Mouse (Mus musculus) left cerebral cortex, adult 9 months (tissue): ENCODE data around the gene Wasl.

ENCODE experiments used
- DNase-seq, 2 experiments: peaks; one replicate each; pipeline ENCODE4 v3.0.0; 2022; ENCODE audit warnings: low spot score in 2 of 2

Wasl gene

DNA sequence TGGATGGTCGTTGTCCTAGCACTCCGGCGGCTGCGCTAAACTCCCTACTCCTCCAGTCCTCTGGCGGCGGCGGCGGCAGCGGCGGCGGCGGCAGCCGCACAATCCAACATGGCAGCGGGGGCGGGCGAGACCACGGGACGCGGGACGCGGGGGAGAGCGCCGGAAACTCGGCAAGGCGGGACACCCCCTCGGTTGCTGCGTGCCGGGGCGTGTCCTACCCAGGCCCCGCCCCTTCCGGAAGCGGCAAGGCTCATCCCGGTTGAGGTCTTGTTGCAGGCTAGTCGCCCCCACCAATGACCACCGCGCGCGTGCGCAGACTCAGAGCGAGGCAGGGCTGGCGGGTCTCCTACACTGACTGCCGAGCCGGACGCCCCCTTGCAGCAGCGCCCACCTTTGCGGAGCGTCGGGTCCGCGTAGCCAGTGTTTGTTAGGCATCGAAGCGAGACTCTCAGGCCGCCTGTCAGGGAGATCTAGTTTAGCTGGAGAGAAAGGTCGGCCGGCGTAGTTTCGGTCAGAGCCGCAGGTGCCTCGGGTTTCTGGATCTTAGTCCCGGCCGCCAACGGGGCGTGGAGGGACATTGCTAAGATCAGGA is at the start of gene Wasl:
Wasl (minus strand) TSS at position 143 of the 592 bp plus-strand sequence.
- DNase-seq: peak; percentile 97 to 98

DNA sequence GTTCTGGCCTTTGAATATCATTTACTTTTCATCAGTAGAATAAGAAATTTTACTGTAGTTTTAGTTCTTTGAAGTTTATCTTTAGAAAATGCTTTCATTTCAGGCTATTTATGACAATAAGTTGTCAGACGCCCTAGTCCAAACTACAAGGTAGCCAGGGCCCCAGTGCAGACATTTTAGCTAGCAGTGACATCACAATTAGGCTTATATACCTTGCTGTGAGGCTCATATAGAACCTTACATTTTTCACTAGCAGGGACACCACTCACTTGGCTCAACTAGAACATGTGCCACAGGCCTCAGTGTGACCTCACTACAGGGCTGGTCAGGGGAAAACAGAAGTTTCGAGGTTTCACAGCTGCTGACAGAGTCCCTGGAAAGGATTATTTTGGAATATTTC is 42.7 kb upstream of the Wasl start:
- no peak for DNase-seq

DNA sequence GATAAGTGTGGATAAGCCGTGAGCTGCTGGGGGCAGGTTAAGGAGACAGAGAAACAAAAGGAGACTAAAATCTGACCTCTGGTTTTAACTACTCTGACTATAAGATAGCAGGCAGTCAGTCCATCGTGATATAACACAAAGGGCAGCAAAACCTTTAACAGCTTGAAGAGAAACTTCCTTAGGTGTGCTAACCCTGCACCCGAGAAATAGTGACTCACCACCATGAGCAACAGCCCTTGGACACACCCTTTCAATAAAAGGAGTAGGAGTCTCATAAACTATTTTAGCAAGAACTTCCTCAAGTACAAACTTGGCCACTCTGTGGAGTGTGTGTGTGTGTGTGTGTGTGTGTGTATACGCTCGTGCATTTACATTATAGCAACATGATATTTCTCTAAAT is 42.3 kb upstream of the Wasl start:
- DNase-seq: no peak

DNA sequence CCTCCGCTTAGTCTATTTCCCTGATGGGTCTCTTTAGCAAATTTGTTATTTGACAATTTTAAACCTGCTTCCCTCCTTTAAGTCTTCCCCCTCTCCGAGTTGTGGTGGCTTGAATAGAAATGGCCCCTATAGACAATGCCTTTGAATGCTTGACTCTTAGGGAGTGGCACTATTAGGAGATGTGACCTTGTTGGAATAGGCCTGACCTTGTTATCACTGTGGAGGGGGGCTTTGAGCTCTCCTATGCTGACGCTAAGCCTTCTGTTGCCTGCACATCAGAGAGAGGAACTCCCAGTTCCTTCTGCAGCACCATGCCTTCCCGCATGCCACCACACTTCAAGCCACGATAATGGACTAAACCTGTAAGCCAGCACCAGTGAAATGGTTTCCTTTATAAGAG is 32.4 kb upstream of the Wasl start:
- DNase-seq: no peak

DNA sequence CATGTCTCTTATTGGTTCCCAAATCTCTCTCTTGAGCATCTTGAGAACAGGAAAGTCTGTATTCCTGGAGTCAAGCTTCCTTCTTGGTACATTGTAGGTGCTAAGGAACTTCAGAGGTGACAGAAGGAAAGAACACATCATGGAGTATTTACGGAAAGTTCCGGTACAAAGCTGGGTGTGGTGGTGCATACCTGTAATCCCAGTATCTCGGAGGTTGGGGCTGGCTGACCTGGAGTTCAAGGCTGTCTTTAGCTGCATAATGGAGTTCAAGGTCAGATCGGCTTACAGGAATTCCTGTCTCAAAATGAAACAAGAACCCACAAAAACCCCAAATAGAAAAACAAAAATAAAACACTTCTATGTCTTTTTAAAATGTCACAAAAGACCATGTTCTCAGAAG is 31.3 kb upstream of the Wasl start:
- DNase-seq: no peak

DNA sequence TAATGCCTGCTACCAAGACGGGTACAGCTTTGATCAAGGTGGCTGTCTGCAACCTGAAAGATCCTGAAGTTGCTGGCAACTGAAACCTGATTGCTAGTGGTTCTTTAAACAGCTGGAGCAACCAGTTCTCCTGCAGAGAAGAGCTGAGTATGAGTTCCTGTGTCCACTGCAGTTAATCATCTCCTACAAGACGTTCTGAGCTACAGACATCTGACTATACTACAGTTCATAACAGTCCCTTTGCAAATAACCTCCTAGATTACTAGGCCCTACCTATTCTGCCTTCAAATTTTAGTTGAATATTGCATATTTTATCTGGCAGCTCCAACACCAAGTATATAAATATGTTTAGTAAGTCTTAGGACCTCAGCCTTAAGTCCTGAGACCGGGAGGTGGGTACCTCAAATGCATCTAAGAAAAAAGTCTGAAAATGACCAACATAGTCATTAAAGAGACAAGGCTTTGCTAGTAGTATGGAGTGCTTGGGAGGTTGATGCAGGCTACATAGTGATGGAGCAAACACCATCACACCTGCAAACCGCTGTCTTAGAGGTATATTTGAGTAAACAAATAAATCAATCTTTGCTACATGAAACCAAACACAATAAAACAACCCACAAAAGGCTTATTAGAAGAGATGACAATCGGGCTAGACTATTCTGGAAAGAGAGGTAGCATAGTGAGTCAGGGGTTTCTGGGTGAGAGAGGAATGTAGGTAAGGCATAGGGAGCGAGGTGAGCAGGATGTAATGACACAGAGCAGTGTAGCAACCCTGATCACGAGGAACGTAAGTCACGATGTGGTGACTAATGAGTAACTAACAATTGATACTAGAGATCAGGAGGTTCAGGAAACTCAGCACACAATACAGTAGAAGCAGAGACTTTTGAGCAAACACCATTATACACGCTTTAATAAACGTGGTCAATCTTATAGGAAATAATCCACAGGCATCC is 29.9 kb upstream of the Wasl start:
- no peak for DNase-seq

DNA sequence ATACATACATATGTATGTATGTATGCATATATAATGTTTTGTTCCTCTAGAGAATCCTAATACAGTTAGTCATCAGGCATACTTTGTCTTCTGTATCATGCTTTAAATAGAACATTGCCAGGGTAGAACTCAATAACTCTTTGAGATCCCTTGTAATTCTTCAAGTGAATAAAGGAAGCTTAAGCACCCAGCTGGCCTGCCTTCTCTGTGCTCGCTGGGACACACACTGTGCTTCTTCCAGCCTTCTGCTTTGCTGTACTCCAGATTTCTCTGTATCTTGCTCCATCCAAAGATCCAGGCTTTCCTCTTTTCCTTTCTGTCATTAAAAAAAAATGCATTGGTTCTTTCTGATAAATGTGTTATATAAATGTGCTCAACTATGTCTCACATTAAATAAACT is 23.1 kb upstream of the Wasl start:
- no peak for DNase-seq

DNA sequence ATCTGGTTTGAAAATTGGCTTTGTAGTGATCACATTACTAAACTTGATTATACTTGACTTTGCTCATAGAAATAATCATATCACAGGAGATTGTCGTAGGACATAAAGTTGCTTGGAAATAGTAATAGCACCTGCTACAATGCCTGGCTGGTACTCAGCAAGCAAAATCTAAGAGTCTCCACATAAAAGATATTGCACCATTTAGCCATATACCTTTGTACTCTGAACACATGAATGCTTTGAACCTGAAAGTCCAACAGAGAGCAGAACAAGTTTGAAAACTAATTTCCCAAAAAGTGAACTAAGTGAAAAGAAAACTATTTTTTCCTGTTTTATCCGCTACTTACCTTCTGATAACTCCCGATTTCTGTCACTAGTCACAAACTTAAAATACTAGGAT is 18.3 kb upstream of the Wasl start:
- no peak for DNase-seq

DNA sequence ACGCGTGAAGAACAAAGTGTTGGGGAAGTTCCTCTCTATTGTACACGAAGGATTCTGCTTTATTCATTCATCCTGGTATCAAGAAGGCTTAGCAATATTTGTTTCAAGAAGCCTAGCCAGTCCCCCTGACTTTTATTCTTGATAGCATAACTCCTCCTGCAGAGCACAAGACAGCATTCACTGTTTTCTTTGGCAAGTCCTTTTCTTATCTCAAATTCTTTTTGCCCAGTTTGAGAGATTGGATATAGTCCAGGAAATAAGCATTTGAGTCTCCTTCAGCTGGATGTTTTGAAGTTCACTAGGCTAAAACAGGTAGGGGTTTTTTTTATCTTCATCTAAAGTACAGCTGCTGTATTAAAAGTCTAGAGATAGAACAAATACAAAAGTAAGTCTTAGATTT is 3.0 kb upstream of the Wasl start:
- DNase-seq: no peak

DNA sequence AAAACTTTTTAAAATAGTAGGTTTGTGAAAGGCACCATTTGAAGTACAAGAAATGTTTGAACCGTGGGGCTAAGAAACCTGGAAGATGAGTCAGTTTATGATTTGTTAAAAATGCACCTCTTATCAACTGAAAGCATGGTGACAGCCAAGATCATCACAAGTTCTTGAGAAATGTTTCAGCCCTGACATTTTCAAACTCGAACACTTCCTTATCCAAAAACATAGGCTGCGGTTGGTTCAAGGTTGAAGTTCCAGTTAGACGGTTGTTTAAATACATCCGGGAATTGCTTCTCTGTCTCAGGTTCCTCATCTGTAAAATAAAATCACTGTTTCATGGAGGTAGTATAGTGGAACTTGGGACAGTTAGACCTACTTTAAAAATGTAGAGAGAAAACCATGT is 1.4 kb upstream of the Wasl start:
- DNase-seq: no peak

DNA sequence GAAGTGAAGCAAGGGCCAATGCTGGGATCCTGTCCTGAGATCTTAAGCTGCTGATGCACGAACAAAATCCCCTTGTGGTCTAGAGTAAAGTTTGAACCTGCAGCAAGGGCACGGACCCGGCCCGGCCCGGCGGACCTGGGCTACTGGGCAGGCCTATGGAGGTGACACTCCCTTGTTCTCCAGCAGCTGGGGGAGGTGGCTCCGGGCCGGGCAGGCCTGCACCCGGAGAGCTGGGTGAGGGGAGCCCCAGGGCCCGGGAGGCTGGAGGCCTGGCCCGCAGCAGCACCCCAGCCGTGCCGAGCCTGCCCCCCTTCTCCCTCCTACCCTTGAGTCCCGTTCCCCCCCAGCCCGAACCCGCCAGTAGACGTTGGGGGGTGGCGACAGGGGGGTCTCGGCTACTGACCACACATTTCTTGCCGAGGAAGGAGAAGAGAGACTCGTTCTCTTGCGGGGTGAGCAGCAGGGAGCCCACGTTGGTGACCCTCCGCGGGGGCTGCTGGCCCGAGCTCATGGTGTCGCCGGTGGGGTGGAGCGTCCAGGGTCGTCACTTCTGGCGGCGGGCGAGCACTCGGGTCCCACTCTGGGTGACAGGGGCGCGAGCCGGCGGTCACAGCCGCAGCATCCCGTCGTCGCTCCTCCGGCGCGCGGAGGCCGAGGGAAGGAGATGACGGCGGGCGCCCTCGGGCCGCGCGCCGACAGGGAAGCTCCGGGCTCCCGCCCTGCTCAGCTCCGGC is 509 bp downstream of the Wasl start:
- DNase-seq: peak in 1 of 2 experiments; percentile 31

DNA sequence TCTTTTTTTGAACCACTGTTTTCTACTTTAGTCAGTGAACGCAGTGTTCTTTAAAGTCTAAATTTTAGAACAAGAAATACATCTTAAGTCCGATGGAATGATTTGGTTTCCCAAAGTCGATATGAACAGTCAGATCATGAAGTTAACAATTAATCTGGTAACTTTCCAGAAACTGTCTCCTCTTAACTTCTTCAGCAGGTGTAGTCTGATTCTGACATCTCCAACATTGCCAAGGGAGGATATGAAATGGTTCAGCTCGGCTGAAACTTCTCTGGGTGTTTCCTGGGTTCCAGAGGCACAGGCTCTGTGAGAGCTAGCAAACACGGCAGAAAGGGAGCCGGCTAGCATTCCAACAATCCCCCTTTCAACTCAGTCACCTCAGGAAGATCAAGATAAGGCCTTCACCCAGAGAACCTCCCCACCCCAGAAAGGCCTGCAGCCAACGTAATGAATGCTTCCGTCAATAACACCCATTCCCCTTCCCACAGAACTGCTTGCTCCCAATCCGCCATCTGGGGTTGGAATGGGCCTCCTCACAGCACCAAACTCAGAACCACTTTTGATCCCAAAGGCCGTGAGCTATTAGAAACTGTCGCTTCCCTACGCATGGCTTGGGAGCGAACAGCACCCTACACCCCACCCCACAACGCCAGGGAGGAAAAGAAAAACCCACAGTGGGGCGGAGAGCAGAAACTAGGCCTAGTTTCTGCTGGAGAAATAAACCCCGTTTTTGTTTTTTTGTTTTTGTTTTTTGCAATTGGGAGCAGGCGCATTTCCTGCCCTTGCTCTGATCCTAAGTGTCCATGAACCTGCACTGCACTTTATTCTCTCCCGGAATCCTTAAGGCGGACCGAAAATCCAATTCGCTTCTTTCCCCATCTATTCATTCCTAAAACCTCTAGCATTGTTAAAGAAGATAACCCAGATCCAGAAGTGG is 1.3 kb downstream of the Wasl start:
- no peak for DNase-seq

DNA sequence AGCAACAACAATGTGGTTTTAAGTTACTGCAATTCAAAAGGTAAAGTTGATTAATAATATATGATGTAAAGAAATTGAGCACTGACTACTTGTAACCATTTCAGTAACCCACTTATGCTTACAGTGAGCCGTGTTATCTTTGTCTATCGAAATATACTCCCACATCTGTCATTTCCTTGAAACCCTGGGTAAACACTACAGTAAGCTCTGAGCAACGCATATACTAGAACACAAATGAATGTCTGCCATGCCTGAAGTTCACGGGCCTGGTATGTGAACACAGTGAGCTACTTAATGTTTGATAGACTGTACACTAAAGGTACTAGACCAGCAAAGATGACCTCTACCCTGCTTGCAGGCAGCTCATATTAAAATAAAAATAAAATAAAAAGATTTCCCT is 2.3 kb downstream of the Wasl start:
- DNase-seq: no peak

DNA sequence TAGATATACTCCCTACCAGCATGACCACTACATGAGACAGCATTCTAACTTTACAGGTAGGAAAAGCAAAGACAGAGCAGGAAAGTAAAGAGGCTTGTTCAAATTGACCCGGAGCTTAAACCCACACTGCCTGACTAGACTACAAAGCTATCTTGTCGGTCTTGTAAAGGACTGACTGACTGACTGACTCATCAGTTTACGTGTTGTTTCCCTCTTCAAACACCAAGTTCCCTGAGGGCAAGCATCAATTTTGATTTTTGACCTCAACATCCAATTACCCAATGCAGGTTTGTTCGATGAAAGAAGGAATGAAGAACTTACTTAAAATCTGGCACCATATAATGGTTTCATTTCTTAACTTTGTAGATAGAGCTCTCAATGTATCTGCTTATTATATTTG is 2.9 kb downstream of the Wasl start:
- no peak for DNase-seq

DNA sequence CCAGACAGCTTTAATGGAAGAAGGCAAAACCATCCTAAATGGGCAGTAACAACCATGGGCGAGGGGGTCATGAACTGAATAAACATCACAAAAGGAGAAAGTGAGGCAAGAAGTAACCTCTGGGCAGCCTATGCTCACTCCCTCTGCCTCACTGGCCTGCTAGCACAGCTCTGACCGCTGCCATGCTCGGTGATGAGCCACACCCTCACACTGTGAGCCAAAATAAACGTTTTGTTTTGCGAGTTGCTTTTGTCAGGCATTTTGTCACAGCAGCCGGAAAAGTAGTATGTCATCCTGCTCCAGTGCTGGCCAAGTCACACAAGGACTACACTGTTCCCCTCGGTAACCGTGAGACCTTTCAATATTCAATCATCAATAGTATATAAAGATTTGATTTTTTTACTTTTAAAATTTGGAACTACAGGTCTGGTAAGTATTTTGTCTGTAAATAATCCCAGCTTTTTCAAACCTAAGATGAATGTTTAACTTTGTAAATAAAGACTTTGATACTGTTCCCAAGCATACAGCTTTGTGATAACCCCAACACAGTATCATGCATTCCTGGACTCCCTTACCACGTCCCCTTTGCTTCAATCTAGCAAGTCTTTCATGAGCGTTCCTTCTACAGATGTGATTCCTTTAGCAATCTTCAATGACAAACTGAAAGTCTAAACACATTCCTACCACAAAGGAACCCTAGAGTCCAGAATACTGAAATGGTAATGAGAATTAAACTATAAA is 7.0 kb downstream of the Wasl start:
- DNase-seq: no peak

DNA sequence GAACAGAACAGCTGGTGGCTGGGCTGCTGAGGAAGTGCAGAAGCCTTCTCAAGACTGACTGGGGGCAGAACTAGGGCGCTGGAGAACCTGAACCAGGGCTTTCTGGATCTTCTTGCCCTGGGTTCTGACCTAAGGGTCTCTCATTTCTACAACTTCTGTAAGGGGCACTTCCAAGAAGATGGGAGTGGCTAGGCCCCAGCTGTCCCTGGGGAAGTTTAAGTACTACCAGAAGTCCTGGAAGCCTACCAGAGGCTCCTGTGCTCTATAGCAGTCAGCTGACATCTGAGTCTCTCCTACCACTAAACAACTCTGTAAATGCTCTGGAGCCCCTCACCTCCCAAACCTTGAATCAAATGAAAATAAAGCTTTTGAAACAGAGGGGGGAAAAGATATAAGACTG is 8.7 kb downstream of the Wasl start:
- DNase-seq: no peak

DNA sequence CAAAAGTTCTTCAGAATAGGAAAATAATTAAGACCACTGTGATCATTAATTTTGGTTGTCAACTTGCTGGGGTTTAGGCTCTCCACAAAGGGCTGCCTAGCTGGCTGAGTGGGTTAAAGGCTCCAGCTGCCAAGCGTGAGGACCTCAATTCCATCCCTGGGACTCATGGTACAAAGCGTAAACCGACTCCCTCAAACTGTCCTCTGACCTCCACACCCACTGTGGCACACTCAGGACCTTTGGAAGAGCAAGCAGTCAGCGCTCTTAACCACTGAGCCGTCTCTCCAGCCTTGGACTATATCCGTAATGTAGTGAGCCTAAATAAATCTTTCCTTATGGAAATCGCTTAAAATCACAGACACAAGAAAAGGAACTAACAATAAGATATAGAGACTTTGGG is 13.3 kb downstream of the Wasl start:
- DNase-seq: no peak

DNA sequence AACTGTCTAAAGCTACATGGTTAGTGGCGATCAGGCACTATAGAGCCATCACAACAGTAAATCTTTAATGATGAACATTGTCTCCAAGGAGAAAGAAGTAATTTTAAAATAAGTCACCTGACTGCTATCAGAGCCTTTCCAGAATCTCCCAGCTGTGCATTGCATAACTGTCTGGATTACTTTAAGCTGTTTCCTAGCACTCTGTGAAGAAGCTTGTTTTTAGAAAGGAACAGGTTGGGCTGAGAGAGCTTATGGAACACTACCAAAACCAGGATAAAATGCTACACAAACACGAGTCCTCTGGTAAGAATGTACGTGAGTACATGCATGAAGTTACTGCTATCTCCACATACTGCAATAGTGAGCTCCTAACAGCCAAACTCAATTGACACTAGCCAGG is 14.1 kb downstream of the Wasl start:
- peak; percentile 36 to 60 for DNase-seq

DNA sequence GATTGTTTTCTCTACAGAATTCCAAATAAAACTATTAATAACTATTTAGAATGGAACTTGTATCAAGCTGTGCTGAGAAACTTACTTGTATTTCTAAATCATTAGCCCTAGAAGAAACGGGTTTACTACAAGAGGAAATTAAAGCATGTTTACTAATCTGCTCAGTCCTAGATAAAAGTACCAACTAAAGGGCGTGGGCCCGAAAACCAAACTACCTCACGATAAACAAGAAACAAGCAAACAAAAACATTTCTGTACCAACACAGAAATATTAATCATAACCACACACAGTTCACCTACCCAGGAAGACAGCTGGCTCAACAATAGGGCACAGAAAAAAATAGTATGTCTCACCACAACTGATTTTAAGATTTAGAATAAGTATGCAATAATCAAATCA is 16.4 kb downstream of the Wasl start:
- no peak for DNase-seq

DNA sequence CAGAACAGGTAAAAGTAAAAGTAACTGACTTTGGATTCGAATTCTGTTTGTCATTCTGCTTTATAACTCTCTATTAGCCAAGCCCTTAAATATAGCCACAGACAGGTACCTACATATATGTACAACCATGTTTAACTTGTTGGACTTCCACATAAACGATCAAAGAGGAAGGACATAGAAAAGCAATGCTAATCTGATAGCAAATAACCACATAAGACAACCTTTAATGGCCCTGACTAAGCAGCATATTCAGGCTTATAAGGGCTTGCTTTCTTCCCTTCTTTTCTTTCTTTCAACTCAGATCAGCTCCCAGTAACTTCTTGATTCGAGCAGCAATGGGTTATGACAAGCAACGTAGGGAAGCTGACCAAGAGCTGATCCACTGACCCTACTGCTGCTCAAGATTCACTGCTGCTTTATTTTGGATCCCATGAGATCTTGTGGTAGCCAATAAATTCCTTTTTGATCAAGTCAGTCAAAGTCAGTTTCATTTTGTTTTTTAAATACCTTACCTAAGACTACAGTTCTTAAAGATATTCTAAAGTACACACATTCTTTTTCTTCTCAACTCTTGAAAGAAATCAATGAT is 17.6 kb downstream of the Wasl start:
- no peak for DNase-seq
